Mouse (Mus musculus) neural tube, embryonic 13.5 days (tissue): Measurements from ENCODE around the gene Palm2. TPM values are rescaled to one million over a fixed set of nuclear protein-coding genes. Genes with fewer than 3 reads are reported as not detected.

ENCODE experiments used
- ATAC-seq: fragments of 200-750 bp; cut with Nextera tagmentation; 2 replicates; pipeline ENCODE4 v1.8.0; 2017; ENCODE audit warnings: low read depth, mild to moderate bottlenecking, moderate TSS enrichment, moderate library complexity
- H3K27ac ChIP-seq: fragments of 300-500 bp; sonication (generic); replicated peaks from 2 replicates; pipeline ENCODE4 v1.5.1; 2015; ENCODE audit warnings: moderate library complexity, mild to moderate bottlenecking, inconsistent platforms
- H3K27me3 ChIP-seq: fragments of 300-500 bp; sonication (generic); 2 replicates; pipeline ENCODE4 v1.6.1; 2015; ENCODE audit warnings: mild to moderate bottlenecking, inconsistent platforms
- H3K36me3 ChIP-seq: fragments of 300-500 bp; sonication (generic); 2 replicates; pipeline ENCODE4 v1.6.1; 2015; ENCODE audit warnings: mild to moderate bottlenecking, inconsistent platforms
- H3K4me1 ChIP-seq: fragments of 300-500 bp; sonication (generic); replicated peaks from 2 replicates; pipeline ENCODE4 v1.6.1; 2015; ENCODE audit warnings: inconsistent platforms
- H3K4me2 ChIP-seq: fragments of 300-500 bp; sonication (generic); 2 replicates; pipeline ENCODE4 v1.6.1; 2015; ENCODE audit warnings: inconsistent platforms, mild to moderate bottlenecking, moderate library complexity
- H3K4me3 ChIP-seq: fragments of 300-500 bp; sonication (generic); 2 replicates; pipeline ENCODE4 v1.5.1; 2015; ENCODE audit warnings: mild to moderate bottlenecking, inconsistent platforms
- H3K9ac ChIP-seq: fragments of 300-500 bp; sonication (generic); 2 replicates; pipeline ENCODE4 v1.6.1; 2015; ENCODE audit warnings: moderate library complexity, mild to moderate bottlenecking, inconsistent platforms
- H3K9me3 ChIP-seq: fragments of 300-500 bp; sonication (generic); 2 replicates; pipeline ENCODE4 v1.6.1; 2016; ENCODE audit warnings: inconsistent platforms
- WGBS: fragments of 180-500 bp; shearing (Covaris S2); methylation state at CpG from one replicate; pipeline ENCODE4 v1.1.7; 2015; 5-methylcytosine and 5-hydroxymethylcytosine counted together
- polyA plus RNA-seq: library from polyadenylated mRNA; unstranded; fragments of >200 nt; fragmentation: Nextera tagmentation; extraction: Ambion mirVana; gene quantifications from 2 replicates; pipeline ENCODE4 v1.2.1, GENCODE M21; 2015

Palm2 gene
- polyA plus RNA-seq, 1 experiment from 2014 or later = 7.8 TPM

DNA sequence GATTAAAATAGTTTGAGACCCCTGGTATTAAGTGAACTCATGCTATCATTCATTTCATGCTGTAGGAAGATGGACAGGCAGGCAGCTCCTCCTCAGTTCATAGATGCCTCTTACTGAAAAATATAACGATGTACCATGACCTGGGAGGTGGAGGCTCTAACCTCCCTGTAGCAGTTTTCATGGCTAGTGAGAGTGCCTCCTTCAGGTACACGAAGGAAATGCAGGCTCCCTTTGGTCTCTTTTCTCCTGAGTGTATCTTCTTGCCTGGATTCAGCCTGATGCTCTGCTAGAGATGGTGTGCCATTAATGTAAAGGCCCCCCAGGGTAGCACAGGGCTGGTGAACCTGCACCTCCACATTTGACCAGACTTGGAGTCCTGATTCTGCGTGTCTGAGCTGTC is 222.8 kb downstream of the Palm2 start:
- WGBS = 89% methylated on average over 3 of the region's 3 CpGs

DNA sequence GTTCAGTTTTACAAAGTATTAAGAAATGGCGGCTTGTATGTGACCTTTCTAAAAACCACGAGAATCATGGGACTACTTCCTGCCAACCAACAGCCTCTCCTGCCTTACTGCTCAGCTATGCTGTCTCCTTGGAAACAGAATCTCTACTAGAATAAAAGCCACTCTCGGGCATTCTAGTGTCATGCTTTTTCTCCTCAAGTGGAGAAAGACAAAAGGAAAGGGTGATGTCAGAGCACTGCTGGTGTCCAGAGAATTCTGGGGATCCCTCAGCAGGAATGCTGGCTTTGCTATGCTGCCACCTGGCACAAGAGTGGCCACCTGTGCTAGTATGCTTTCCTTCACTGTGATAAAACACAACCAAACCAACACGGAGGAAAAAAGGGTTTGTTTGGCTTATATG is 226.4 kb downstream of the Palm2 start:
- H3K9ac ChIP-seq = no peak overlapping the region
- 0 out of 2 replicates have a peak overlapping the region, but pooled peaks have one; percentile 9 for H3K4me2 ChIP-seq
- peak; percentile 84 for ATAC-seq
- WGBS = 6% methylated on average over 4 of the region's 4 CpGs
- H3K36me3 ChIP-seq = no peaks in the 10 kb centered on the region
- H3K4me1 ChIP-seq = peaks cover 16% of the 10 kb centered on the region
- H3K27me3 ChIP-seq = no peaks in the 10 kb centered on the region
- no peaks in the 10 kb centered on the region for H3K9me3 ChIP-seq
- H3K27ac ChIP-seq = no peak overlapping the region
- no peak overlapping the region for H3K4me3 ChIP-seq

More for the DNA sequence above, 222.8 kb downstream of the Palm2 start:
- no peaks in the 10 kb centered on the region for H3K9me3 ChIP-seq
- no peaks in the 10 kb centered on the region for H3K27me3 ChIP-seq
- no peak overlapping the region for H3K9ac ChIP-seq
- H3K4me2 ChIP-seq = no peak overlapping the region
- no peaks in the 10 kb centered on the region for H3K36me3 ChIP-seq
- H3K4me1 ChIP-seq = peaks cover 16% of the 10 kb centered on the region
- no peak for ATAC-seq
- no peak overlapping the region for H3K27ac ChIP-seq
- no peak overlapping the region for H3K4me3 ChIP-seq

DNA sequence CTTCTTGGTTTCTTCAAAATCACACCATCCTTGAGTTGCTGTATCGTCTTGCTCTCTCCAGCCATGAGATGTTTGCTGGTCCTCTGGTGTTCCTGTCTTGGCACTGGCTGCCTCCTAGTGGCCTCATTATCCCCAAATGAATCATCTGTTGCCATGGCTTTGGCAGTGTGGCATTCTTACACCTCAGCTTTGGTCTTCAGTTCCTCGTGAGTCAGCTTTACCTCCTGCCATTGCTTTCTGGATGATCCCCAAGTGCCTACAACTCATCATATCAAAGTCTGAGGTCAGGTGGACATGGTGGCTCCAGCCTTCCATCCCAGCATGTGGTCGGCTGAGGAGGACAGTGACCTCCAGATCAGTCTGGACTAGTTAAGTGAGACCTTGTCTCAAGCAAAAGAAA is 232.1 kb downstream of the Palm2 start:
- no peak overlapping the region for H3K9ac ChIP-seq
- peaks cover under 1% of the 10 kb centered on the region for H3K4me1 ChIP-seq
- no peak for ATAC-seq
- H3K36me3 ChIP-seq = no peaks in the 10 kb centered on the region
- no peaks in the 10 kb centered on the region for H3K9me3 ChIP-seq
- no peak overlapping the region for H3K4me2 ChIP-seq
- H3K27me3 ChIP-seq = no peaks in the 10 kb centered on the region
- 80% methylated on average over 3 of the region's 3 CpGs for WGBS
- H3K27ac ChIP-seq = no peak overlapping the region
- no peak overlapping the region for H3K4me3 ChIP-seq

DNA sequence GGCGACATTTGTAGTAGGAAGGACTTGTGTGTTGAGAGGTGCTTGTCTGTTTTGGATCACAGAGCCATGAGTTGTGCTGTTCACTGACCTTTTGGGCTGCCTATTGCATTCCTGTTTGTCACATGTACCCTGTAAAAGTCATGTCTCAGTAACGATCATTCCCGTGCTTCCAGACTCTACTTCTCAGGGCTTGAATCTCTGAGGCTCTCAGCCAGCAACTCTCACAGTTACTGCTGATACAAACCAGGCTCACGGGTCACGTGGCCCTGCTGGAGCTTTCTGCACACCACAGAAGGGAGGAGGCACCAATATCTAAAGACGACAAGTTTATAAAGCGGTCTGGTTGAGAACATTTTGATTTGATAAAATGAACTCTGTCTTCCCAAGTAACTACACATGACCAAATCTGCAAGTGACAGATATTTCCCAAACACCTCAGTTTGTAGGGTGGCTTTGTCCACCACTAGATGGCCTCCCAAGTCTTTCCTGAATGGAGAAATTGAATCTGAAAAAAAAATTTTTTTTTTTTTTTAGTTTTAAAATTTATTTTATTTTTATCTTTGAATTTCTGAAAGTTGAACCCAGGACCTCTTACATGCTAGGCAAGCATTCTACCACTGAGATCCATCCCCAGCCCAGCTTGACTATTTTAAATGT is 236.9 kb downstream of the Palm2 start:
- ATAC-seq = no peak
- Histone ChIP-seq H3K9me3 (no peaks in the 10 kb centered on the region), H3K27me3 (no peaks in the 10 kb centered on the region), H3K4me2 (no peak overlapping the region), H3K36me3 (no peaks in the 10 kb centered on the region), H3K9ac (no peak overlapping the region), H3K27ac (no peak overlapping the region), H3K4me1 (peaks cover 16% of the 10 kb centered on the region), H3K4me3 (no peak overlapping the region)
- 75% methylated on average over 7 of the region's 7 CpGs for WGBS

DNA sequence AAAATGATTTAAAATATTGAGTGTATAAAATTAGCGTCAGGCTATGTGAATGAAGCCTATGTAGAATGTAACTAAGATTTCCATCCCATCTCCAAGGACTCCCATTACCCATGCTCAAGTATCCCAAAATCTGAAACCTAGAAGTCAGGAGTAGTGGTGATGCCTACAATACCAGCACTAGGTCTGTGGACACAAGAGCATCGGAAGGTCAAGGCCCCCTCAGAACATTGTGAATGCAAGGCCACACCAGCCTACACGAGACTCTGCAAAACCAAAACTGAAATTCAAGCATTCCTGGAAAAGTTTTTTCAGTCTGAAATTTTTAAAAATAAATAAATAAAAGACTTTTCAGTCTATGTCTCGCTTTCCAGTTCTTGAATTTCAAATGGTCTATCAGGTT is 238.5 kb downstream of the Palm2 start:
- H3K9ac ChIP-seq = no peak overlapping the region
- no peak overlapping the region for H3K27ac ChIP-seq
- H3K9me3 ChIP-seq = no peaks in the 10 kb centered on the region
- no peak overlapping the region for H3K4me3 ChIP-seq
- no peaks in the 10 kb centered on the region for H3K36me3 ChIP-seq
- no peak for ATAC-seq
- H3K4me2 ChIP-seq = no peak overlapping the region
- H3K27me3 ChIP-seq = no peaks in the 10 kb centered on the region
- WGBS = 79% methylated on average over 4 of the region's 4 CpGs
- H3K4me1 ChIP-seq = peaks cover 16% of the 10 kb centered on the region

DNA sequence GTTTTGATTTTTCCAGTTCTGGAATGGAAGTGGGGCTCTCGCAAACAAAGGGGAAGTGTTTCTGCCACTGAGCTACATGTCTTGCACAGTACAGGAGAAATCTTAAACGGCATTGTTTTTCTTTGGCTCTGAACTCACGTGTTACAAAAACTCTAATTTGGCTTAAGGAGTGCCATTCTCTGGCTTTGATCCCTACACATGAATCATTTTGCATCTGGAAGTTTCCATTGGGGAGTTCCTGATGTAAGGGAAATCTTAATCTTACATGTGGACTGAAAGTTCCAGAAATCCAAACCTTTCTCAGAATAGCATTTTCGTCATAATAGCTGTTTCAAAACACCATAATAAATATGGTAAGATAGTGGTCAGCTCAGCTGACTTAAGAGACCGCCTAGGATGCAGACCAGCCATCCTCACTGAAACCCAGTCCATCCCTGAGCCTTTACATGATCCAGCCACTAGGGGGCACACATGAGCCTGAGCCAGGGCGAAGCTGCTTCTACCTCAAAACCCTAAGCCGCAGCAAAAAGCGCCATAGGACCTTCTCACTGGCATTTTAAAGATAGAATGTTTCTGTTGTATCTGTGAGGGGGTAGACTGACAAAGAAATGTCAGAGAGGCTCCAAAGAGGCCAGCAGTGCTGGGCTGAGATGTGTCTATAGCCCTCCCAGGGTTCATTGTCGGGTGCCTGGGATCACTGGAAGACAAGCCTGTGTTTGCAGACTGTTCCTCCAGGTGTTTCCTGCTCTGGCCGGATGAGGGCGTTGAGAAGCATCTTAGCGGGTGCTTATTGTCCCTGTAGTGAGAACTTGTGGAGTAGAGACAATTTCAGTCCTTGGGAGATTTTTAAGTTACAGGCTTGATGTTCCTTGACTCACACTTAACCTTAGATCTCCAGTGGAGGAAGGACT is 239.2 kb downstream of the Palm2 start:
- WGBS = 11% methylated on average over 12 of the region's 12 CpGs
- peak; percentile 65; the same call in 1 of the 2 replicates for ATAC-seq
- Histone ChIP-seq H3K27me3 (no peaks in the 10 kb centered on the region), H3K36me3 (no peaks in the 10 kb centered on the region), H3K4me2 (peak overlapping the region; percentile 55), H3K27ac (peak overlapping the region; percentile 33), H3K4me1 (peaks cover 16% of the 10 kb centered on the region), H3K9ac (peak overlapping the region; percentile 62; the same call in 1 of the 2 replicates), H3K9me3 (no peaks in the 10 kb centered on the region), H3K4me3 (peak overlapping the region; percentile 26)

DNA sequence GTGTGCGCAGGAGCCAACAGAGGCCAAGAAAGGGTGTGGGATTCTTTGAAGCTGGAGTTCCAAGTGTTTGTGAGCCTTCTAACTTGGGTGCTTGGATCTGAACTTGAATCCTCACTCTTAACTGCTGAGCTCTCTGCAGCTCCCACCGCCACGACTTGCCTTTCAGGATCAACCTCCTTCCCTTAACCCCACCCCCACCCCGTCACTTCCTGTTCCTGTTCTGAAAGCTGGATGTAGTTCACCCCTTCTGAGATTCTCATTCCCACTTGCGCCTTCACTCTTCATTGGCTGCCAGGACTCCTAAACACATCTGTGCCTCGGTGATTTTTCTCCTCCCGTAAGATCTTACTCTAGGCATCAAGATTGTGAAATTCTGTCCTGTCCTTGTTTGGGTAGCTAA is 240.3 kb downstream of the Palm2 start:
- Histone ChIP-seq H3K4me2 (no peak overlapping the region), H3K36me3 (no peaks in the 10 kb centered on the region), H3K9me3 (no peaks in the 10 kb centered on the region), H3K4me3 (no peak overlapping the region), H3K27me3 (no peaks in the 10 kb centered on the region), H3K9ac (no peak overlapping the region), H3K4me1 (peaks cover 16% of the 10 kb centered on the region), H3K27ac (no peak overlapping the region)
- ATAC-seq = no peak
- WGBS = 82% methylated on average over 7 of the region's 7 CpGs

DNA sequence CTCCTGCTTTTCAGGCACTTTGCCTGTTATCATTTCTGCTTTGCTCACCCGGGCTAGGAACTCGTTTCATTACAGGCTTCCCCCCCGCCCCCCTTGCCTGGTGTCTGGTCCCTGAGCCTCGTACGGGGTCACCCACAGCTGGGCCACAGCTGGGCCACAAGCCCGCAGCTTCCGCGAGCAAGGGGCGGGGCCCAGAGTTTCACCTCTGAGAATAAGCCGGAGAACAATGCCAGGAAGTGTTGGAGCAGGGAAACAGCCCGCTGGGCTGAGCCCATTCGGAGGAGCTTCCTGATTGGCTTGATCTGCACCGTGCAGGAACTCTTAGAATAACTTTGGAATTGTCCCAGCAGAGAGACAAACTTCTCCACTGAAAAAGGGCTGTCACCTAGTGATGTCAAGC is 241.3 kb downstream of the Palm2 start:
- H3K36me3 ChIP-seq = no peaks in the 10 kb centered on the region
- peak; percentile 61 for ATAC-seq
- H3K4me1 ChIP-seq = peaks cover 20% of the 10 kb centered on the region
- H3K9me3 ChIP-seq = no peaks in the 10 kb centered on the region
- H3K9ac ChIP-seq = peak overlapping the region; percentile 56; the same call in 1 of the 2 replicates
- H3K4me2 ChIP-seq = peak overlapping the region; percentile 52
- WGBS = 2% methylated on average over 13 of the region's 13 CpGs
- no peaks in the 10 kb centered on the region for H3K27me3 ChIP-seq
- H3K4me3 ChIP-seq = peak overlapping the region; percentile 23; the same call in 1 of the 2 replicates
- 0 out of 2 replicates have a peak overlapping the region, but pooled peaks have one; percentile 25 for H3K27ac ChIP-seq

DNA sequence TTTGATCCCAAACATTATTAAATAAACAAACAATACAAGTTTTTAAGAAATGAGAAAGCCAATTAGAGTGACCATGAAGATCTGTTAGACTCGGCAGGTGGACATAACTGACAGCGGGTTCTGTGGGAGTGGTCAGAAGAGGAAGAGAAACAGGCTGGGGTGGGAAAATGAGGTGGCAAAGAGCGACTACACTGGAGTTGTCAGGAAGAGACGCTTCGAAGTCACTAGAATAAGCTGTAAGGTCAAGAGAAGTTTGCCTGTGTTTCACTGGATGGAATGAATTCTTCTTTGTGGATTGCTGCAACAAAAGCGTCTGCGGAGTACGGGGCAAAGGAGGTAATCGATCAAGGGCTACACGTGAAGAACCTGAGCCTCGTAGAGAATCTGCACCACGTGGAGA is 243.9 kb downstream of the Palm2 start:
- no peak overlapping the region for H3K4me2 ChIP-seq
- 88% methylated on average over 12 of the region's 12 CpGs for WGBS
- no peak overlapping the region for H3K4me3 ChIP-seq
- no peak overlapping the region for H3K9ac ChIP-seq
- H3K27ac ChIP-seq = no peak overlapping the region
- H3K4me1 ChIP-seq = peaks cover 24% of the 10 kb centered on the region
- no peaks in the 10 kb centered on the region for H3K27me3 ChIP-seq
- no peaks in the 10 kb centered on the region for H3K36me3 ChIP-seq
- no peaks in the 10 kb centered on the region for H3K9me3 ChIP-seq
- no peak for ATAC-seq

DNA sequence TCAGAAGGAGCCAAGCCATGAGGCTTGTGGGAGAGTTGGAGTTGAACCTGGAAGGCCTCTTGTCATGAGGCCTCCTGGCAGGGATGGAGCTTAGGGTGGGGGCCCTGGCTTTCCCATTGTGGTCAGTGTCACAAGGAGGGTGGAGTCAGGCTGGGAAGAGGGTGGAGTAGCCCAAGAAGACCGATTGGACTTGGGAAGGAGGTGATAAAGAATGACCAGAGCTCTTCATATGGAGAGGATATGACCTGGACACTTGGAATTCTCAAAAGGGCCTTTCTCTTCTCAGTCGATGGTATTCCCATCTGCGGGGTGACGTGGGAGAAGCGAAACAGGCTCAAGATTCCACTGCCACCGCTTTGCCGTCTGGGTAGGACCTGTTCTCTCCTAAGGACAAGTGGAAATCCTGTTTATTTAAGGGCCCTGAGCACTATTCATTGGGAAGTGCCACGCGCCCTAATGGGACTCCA is 245.0 kb downstream of the Palm2 start:
- H3K9ac ChIP-seq = no peak overlapping the region
- H3K36me3 ChIP-seq = no peaks in the 10 kb centered on the region
- peaks cover 17% of the 10 kb centered on the region for H3K4me1 ChIP-seq
- 77% methylated on average over 9 of the region's 9 CpGs for WGBS
- H3K4me3 ChIP-seq = no peak overlapping the region
- H3K27ac ChIP-seq = no peak overlapping the region
- ATAC-seq = no peak
- no peak overlapping the region for H3K4me2 ChIP-seq
- H3K27me3 ChIP-seq = no peaks in the 10 kb centered on the region
- no peaks in the 10 kb centered on the region for H3K9me3 ChIP-seq

DNA sequence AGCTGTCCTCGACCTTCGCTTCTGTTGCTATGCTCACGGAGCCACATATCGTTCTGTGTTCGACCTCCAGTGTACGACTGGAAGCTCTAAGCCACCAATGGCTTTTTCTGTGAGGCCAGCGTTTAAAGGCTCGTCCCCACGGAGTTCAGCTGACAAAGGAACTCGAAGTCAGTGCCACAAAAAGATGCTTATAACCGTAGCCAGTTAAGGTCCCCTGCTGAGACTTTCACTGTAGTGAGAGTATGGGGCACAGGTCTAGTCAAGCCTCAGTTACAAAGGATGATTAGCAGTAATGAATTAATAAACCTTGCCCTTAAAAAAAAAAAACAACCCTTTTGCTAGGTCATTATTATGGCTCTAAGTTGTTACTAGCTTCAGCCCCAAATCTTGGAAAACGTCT is 246.1 kb downstream of the Palm2 start:
- no peak for ATAC-seq
- Histone ChIP-seq H3K27ac (no peak overlapping the region), H3K4me3 (no peak overlapping the region), H3K4me2 (no peak overlapping the region), H3K27me3 (no peaks in the 10 kb centered on the region), H3K36me3 (no peaks in the 10 kb centered on the region), H3K4me1 (peaks cover 11% of the 10 kb centered on the region), H3K9me3 (no peaks in the 10 kb centered on the region), H3K9ac (no peak overlapping the region)
- 37% methylated on average over 12 of the region's 12 CpGs for WGBS

DNA sequence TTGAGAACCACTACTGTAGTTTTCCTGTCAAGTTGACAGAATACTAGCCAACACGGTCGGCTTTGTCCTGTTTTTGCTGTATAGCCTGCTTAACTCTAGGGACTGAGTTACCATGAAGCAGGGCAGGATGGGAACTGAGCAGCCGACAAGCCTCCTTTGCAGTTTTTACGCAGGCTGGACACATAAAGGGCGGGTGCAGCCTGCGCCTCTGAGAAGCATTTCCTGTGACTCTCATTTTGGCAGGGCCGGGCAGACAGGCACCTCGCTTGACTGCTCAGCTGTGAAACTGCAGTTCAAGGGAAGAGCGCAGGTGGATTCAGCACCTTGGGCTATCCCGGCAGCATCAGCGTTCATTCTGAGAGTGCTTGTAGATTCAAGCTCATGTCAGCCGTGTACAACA is 247.5 kb downstream of the Palm2 start:
- 65% methylated on average over 12 of the region's 12 CpGs for WGBS
- no peaks in the 10 kb centered on the region for H3K36me3 ChIP-seq
- peaks cover 8% of the 10 kb centered on the region; the same call in 1 of the 2 replicates for H3K4me1 ChIP-seq
- no peak overlapping the region for H3K9ac ChIP-seq
- H3K9me3 ChIP-seq = no peaks in the 10 kb centered on the region
- 0 out of 2 replicates have a peak, but pooled peaks have one; percentile 34 for ATAC-seq
- H3K27ac ChIP-seq = 0 out of 2 replicates have a peak overlapping the region, but pooled peaks have one; percentile 19
- no peak overlapping the region for H3K4me2 ChIP-seq
- no peaks in the 10 kb centered on the region for H3K27me3 ChIP-seq
- H3K4me3 ChIP-seq = no peak overlapping the region
